Mouse (Mus musculus): ENCODE results near the gene Psmg4. TPM values are rescaled to one million over a fixed set of nuclear protein-coding genes. Genes with fewer than 3 reads are reported as not detected.

Gene Psmg4
- polyA plus RNA-seq, 1 experiment, result 79.9 TPM

DNA sequence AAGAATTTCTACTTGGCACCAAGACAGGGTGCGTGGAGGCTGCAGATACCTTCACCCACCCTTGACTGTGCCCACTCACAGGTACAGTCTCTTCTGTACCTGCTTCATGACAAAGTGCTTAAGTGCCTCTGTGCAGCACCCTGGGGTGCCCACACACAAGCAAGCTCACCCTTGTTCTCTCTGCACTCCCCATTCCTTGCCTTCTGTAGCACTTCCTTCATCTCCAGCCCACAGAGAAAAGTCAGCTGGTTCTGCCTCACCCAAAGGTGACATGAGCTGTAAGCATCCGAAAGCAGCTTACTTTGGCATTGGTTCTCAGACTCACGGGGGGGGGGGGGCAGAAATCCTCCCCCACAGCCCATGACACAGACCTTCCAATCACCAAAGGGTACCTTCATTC lies 52.1 kb downstream of the Psmg4 start:
- peaks cover 3% of the 10 kb centered on the region; the same call in 1 of the 2 replicates for H3K4me1 ChIP-seq (ENCODE audit: control insufficient read depth, insufficient read depth, low read length)
- H3K4me3 ChIP-seq (replicated peaks; ENCODE audit: extremely low read depth, low read depth, low read length), result no peak overlapping the region
- no peak for DNase-seq
- TF ChIP-seq CTCF (IDR thresholded peaks at IDR 0.05; ENCODE audit: insufficient read depth, low read length) (no peak), POLR2A (IDR thresholded peaks at IDR 0.05; ENCODE audit: borderline replicate concordance, extremely low read depth, low read depth, low read length) (no peak)
- WGBS, result 62% methylated on average over 3 of the region's 3 CpGs

DNA sequence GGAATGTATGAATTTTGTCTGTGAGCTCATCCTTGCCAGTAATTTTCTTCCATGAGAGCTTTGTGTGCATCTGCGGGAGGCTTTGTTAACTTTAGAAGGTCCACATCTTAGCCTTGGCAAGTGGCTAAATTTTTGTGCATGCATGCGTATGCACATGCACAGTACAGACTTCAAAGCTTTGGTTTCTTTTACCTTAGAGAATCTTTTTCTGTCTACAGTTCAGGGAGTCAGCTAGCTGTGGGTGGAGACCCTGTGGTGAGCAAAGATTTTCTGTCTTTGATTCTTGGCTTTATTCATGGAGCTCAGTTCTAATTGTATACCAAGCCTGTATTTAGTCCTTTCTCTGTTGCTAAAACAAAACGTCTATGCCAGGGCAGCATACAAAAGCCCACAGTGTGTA lies 56.0 kb downstream of the Psmg4 start:
- H3K4me3 ChIP-seq (replicated peaks; ENCODE audit: extremely low read depth, low read depth, low read length), result no peak overlapping the region
- WGBS, result 81% methylated on average over 3 of the region's 3 CpGs
- DNase-seq, result no peak
- TF ChIP-seq CTCF (IDR thresholded peaks at IDR 0.05; ENCODE audit: insufficient read depth, low read length), result no peak
- TF ChIP-seq POLR2A (IDR thresholded peaks at IDR 0.05; ENCODE audit: borderline replicate concordance, extremely low read depth, low read depth, low read length), result no peak
- H3K4me1 ChIP-seq (ENCODE audit: control insufficient read depth, insufficient read depth, low read length), result peaks cover 3% of the 10 kb centered on the region; the same call in 1 of the 2 replicates

DNA sequence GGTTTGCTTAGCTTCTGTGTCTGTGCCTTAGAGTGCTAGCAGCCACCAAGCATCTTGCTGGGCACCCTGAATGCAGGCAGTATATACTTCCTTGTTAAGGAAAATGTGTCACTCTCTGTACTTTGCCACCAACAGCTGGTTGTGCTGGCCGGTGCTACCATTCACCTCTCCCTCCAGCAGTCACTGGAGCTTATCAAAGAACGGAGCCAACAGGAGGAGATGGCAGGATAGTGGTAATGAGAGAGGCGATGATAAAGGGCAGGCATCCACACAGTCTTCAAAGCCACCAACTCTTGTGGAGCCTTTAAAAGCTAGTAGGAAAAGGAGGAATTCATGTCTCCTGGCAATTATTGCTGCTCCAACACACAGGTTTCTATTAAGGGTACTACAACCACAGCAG lies 57.0 kb downstream of the Psmg4 start:
- WGBS, result 73% methylated on average over 3 of the region's 3 CpGs
- Histone ChIP-seq H3K4me3 (replicated peaks; ENCODE audit: extremely low read depth, low read depth, low read length) (no peak overlapping the region), H3K4me1 (ENCODE audit: control insufficient read depth, insufficient read depth, low read length) (no peaks in the 10 kb centered on the region; the same call in 1 of the 2 replicates)
- no peak for DNase-seq
- TF ChIP-seq CTCF (IDR thresholded peaks at IDR 0.05; ENCODE audit: insufficient read depth, low read length) (no peak), POLR2A (IDR thresholded peaks at IDR 0.05; ENCODE audit: borderline replicate concordance, extremely low read depth, low read depth, low read length) (no peak)

DNA sequence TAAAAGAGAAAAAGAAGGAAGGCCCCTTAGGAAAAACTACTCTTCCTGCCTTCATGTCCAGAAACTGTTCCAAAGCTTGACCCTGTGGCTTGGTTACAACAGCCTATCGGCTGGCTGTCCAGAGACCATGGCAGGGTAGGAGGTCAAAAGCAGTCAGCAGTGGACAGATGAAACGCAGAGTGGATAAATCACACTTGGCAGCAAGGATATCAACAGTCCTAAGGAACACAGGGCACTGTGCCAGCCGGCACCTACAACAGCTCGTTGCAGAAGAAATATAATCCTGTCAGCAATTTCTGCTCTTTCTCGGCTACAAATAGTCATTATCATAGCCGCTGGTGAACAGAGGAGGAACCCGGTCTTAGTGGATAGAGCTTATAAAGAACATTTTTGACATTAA lies 60.2 kb downstream of the Psmg4 start:
- peaks cover 2% of the 10 kb centered on the region; the same call in 1 of the 2 replicates for H3K4me1 ChIP-seq (ENCODE audit: control insufficient read depth, insufficient read depth, low read length)
- no peak overlapping the region for H3K4me3 ChIP-seq (replicated peaks; ENCODE audit: extremely low read depth, low read depth, low read length)
- WGBS, result 18% methylated on average over 7 of the region's 7 CpGs
- TF ChIP-seq CTCF (IDR thresholded peaks at IDR 0.05; ENCODE audit: insufficient read depth, low read length), result no peak
- TF ChIP-seq POLR2A (IDR thresholded peaks at IDR 0.05; ENCODE audit: borderline replicate concordance, extremely low read depth, low read depth, low read length), result no peak
- DNase-seq, result peak; percentile 34

DNA sequence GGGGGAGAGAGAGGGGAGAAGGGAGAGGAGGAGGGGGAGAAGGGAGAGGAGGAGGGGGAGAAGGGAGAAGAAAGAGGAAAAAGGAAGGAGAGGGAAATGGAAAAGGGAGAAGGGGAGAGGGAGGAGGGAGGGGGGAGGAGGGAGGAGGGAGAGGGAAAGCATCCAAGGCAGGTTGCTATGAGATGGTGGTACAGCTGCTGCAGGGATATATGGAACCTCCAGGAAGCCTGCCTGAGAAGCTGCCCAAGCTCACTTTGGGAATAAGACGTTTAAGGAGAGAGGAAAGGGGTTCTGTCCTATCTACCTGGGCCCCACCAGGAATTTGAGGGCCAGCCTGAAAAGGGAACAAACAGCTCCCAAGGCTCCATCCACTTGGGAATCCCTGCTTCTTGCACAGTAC lies 64.2 kb downstream of the Psmg4 start:
- H3K4me1 ChIP-seq (ENCODE audit: control insufficient read depth, insufficient read depth, low read length), result peaks cover 4% of the 10 kb centered on the region; the same call in 1 of the 2 replicates
- no peak overlapping the region for H3K4me3 ChIP-seq (replicated peaks; ENCODE audit: extremely low read depth, low read depth, low read length)
- DNase-seq, result no peak
- 60% methylated on average over 1 of the region's 1 CpGs for whole genome bisulfite sequencing
- TF ChIP-seq CTCF (IDR thresholded peaks at IDR 0.05; ENCODE audit: insufficient read depth, low read length) (no peak), POLR2A (IDR thresholded peaks at IDR 0.05; ENCODE audit: borderline replicate concordance, extremely low read depth, low read depth, low read length) (no peak)

Other genes with a start within 250 kb of the Psmg4 start
- 5.2 and 11.0 TPM in 2 replicates for gene Nqo2, start 198.3 kb upstream of the Psmg4 start, polyA plus RNA-seq (2012; rRNA removed)
- gene Ripk1, start 160.6 kb upstream of the Psmg4 start, polyA plus RNA-seq (2012; rRNA removed), result 10.8 and 15.8 TPM in 2 replicates
- gene Serpinb6a, start 160.2 kb upstream of the Psmg4 start, polyA plus RNA-seq (2012; rRNA removed), result 58.6 and 128 TPM in 2 replicates
- gene Bphl, start 125.4 kb upstream of the Psmg4 start, polyA plus RNA-seq (2012; rRNA removed), result 37.4 and 41.8 TPM in 2 replicates
- 320 and 386 TPM in 2 replicates for gene Tubb2a, start 85.0 kb upstream of the Psmg4 start, polyA plus RNA-seq (2012; rRNA removed)
- 13.6 and 21.6 TPM in 2 replicates for gene Tubb2b, start 32.5 kb upstream of the Psmg4 start, polyA plus RNA-seq (2012; rRNA removed)
- 78.2 and 81.6 TPM in 2 replicates for gene Slc22a23, start 182.2 kb downstream of the Psmg4 start, polyA plus RNA-seq (2012; rRNA removed)